Mouse (Mus musculus) lung, adult 2 months (tissue): ENCODE data around the gene Slc2a3. TPM values are rescaled to one million over a fixed set of nuclear protein-coding genes. Genes with fewer than 3 reads are reported as not detected.

Source experiments
- DNase-seq: peaks from one replicate; pipeline ENCODE4 v3.0.0; 2022
- H3K4me1 ChIP-seq: fragments of 200-500 bp; 2 replicates; pipeline ENCODE4 v1.6.1; 2011; ENCODE audit warnings: low read length; ENCODE audit not compliant: control insufficient read depth, insufficient read depth
- H3K4me3 ChIP-seq: fragments of 200-500 bp; replicated peaks from 2 replicates; pipeline ENCODE3; 2011; ENCODE audit warnings: low read depth, mild to moderate bottlenecking, control low read depth, low read length; ENCODE audit errors: extremely low read depth
- CTCF ChIP-seq: fragments of 200-500 bp; IDR thresholded peaks from 2 replicates; pipeline ENCODE4 v1.5.1; 2011; ENCODE audit warnings: mild to moderate bottlenecking, low read length, control low read depth; ENCODE audit not compliant: insufficient read depth
- POLR2A ChIP-seq: fragments of 200-500 bp; IDR thresholded peaks from 2 replicates; pipeline ENCODE4 v1.6.1; 2011; ENCODE audit warnings: low read depth, mild to moderate bottlenecking, control low read depth, low read length, borderline replicate concordance; ENCODE audit errors: extremely low read depth
- WGBS: fragments of 180-500 bp; shearing (Covaris S2); methylation state at CpG from one replicate; pipeline ENCODE4 v1.1.7; 2018; 5-methylcytosine and 5-hydroxymethylcytosine counted together
- polyA plus RNA-seq: library from polyadenylated mRNA; depleted of rRNA; stranded (reverse); fragments of >200 nt; gene quantifications from 2 replicates; pipeline ENCODE4 v1.2.3, GENCODE M21; 2012

The Slc2a3 gene
- polyA plus RNA-seq, 1 experiment, result 7.4 TPM

DNA sequence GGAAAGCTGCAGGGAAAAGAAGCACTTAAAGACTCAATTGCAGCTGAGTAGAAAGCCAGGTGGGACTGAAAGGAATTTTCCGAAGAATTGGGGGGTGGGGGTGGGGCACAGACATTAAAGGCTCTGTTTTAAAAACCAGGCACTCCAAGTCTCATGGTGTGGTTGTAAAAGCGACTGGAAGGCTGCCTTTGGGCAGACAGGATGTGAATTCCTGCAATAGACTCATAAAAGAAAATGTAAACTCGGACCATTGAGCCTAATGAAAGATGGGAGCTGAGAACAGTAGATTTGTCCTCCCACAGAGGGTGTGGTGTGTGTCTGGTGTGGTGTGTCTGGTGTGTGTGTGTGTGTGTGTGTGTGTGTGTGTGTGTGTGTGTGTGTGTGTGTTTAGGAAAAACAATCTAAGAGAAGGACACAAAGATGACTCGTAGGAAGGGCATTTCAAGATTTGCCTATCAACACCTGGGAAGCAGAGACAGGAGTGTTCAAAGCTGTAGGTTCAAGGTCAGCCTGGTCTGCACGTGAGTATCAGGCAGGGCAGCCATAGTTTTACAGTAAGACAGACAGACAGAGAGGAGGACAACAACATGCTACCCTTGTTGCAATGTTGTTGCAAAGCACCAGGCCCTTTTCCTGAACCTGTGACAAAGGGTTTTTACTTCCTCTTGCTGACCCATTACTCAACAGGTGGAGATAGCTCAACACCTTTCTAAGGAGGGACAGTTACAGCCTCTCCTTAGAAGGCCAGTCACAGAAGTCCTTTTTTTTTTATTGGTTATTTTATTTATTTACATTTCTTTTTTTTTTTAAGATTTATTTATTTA lies 35.1 kb downstream of the Slc2a3 start:
- TF ChIP-seq POLR2A (no peak), CTCF (no peak)
- WGBS, result 34% methylated on average over 5 of the region's 5 CpGs
- DNase-seq, result no peak
- Histone ChIP-seq H3K4me1 (peaks cover 4% of the 10 kb centered on the region; the same call in 1 of the 2 replicates), H3K4me3 (no peak overlapping the region)

DNA sequence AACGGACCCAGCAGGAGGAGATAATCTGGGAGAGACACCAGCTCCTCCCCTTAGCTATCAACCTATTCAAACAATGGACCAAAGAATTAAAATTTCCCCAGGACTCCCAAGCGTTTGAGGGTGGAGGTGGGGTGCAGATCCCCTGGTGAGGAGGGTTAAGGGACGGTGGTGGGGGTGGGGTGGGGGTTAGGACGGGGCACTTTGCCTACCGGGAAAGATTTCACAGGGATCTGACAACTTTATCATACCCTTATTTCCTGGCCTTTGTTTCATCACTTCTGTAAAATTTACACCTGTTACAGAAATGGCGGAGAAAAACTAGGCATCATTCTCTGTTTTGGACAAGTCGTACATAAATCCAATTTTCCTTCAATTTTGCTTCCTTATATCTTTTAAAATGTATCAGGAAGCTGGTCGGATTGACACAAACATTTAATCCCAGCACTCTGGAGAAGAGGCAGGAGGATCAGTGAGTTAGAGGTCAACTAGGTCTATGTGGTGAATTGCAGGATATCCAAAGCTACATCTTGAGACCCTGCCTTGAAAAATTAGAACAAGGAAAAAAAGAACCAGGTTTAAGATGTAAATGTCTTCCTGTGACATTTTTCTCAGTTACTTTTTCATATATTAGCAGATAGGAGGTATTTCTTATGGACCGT lies 36.0 kb downstream of the Slc2a3 start:
- no peak for TF ChIP-seq CTCF
- Histone ChIP-seq H3K4me1 (peaks cover 4% of the 10 kb centered on the region; the same call in 1 of the 2 replicates), H3K4me3 (no peak overlapping the region)
- no peak for DNase-seq
- WGBS, result 23% methylated on average over 9 of the region's 9 CpGs

DNA sequence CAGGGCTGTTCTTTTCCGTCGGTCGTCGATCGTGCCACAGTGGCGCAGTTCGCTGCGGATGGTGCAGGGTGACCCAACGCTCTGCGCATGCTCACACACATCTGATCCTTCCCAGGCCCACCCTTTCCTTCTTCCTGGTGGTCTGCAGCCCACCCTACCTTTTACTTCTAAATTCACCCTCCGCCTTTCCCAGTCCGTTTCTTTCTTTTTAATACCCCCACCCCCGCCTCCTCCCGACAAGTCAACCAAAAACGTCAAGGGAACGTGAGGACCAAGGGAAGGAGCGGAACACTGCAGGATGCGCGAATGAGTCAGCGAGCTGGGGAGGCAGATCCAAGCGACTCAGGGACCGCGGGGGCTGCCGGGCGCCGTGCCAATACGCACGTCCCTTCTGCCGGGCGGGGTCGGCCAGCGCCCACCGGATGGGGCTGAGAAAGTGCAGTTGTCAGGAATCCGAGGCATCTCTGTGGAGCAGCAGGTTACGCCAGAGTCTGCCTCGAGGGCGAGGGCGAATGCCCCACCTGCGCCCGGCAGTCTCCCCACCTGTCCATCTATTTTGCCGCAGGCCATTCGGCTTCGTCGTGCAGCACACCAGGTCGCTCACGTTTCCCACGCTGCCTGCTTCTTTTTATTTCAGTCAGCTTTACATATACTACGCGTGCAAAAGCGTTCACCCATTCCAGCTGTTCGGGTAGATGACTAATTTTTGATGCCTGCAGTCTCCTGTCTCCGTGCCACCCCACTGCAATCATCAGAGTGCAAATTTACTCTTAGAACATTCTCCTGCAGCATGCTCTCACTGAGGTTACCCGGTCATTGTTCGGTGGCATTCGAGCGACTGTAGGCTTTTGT lies 36.8 kb downstream of the Slc2a3 start:
- WGBS, result 2% methylated on average over 56 of the region's 56 CpGs
- DNase-seq, result no peak
- Histone ChIP-seq H3K4me3 (peak overlapping the region; percentile 51), H3K4me1 (peaks cover 4% of the 10 kb centered on the region; the same call in 1 of the 2 replicates)
- TF ChIP-seq POLR2A (no peak), CTCF (no peak)

DNA sequence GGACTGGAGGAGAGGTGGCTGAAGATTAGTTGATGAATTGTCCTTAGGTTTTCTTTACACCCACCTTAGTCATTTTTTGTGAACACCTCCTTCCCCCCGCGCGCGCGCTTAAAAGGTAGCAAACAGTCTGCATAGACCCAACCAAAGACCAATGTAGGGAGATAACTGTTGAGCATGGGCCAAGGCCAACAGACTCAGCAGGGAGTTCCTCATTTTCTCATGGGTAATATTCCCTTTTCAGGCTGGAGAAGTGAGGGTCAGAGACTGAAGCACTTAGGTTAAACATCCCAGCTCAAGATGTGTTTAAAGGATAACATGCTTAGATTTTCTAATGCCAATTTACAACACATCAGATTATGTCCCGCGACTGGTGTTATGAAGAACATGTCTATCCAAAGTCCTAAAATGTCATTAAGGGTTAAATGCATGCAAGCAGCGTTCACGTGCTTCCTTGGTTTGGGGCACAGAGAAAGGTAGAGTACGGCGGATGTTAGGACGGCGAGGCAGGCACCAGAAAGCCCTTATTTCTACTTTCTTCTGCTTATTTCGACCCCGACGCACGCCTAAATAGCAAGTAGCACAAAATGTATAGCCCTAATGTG lies 37.5 kb downstream of the Slc2a3 start:
- H3K4me3 ChIP-seq, result peak overlapping the region; percentile 51
- no peak for DNase-seq
- peaks cover 4% of the 10 kb centered on the region; the same call in 1 of the 2 replicates for H3K4me1 ChIP-seq
- 40% methylated on average over 17 of the region's 17 CpGs for WGBS
- TF ChIP-seq CTCF, result no peak
- no peak for TF ChIP-seq POLR2A

DNA sequence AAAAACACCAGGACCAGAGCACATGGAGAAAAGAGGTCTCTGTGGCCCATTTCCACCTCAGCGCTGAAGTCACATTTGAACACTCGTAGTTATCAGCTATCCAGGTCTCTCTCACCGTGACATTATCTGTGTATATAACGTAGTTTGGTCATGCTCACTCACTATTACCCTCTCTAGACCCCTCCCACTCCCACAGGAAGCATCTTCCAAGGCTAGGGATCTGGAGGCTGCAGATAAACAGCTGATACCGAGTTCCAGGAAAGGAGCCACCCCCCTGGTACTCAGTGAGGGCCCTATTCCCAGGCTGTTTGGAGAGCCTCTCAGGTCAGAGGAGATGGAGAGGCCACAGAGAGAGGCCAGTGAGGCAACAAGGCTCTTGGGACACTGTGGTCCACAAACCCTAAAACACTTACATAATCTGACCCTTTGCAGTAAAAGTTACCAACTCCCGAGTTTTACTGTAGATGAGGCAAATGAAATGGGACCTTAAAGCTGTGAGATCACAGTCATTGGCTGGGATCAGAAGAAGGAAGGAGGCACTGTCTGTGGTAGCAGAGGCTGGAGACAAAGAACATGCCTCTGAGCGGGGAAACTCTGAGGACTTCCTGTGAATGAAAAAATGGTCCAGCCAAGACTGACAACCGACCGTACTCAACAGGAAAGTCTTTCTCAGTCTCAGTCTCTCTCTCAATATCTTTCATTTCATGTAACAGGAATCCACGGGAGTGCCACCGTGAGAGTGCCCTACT lies 38.3 kb downstream of the Slc2a3 start:
- TF ChIP-seq CTCF (no peak), POLR2A (no peak)
- H3K4me1 ChIP-seq, result peaks cover 4% of the 10 kb centered on the region; the same call in 1 of the 2 replicates
- DNase-seq, result no peak
- 50% methylated on average over 11 of the region's 11 CpGs for WGBS
- H3K4me3 ChIP-seq, result no peak overlapping the region

DNA sequence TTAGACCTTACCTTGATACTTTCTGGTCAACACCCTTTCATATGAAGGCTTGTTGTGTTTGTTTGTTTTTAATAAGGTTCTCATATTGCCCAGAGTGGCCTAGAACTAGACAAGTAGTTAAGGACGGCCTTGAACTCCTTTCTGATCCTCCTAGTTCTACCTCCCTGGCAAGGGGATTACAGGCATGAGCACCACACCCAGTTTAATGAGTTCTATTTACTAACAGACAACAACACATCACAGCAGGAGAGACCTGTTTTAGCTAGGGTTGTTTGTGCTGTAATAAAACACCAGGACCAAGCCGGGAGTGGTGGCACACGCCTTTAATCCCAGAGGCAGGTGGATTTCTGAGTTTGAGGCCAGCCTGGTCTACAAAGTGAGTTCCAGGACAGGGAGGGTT lies 39.0 kb downstream of the Slc2a3 start:
- no peak for TF ChIP-seq CTCF
- no peak for TF ChIP-seq POLR2A
- WGBS, result 91% methylated on average over 3 of the region's 3 CpGs
- DNase-seq, result no peak

DNA sequence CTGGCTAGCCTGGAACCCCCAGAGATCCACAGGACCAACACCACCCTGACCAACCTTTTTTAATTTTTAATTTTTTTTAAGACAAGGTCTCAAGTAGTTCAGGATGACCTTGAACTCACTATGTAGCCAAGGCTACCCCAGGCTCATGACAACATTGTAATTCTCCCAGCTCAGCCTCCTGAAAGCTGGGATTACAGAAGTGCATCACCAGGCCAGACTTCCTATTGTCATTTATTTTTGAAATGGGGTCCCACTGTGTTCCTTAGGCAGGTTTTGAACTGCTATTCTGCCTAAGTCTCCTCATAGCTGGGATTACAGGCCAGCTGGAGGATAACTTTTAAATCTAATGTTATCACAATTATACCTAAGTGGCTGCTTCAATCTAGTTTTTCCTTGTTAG lies 39.5 kb downstream of the Slc2a3 start:
- no peak for DNase-seq
- Histone ChIP-seq H3K4me3 (no peak overlapping the region), H3K4me1 (peaks cover 4% of the 10 kb centered on the region; the same call in 1 of the 2 replicates)
- TF ChIP-seq CTCF (no peak), POLR2A (no peak)

More for the DNA sequence above, 39.0 kb downstream of the Slc2a3 start:
- Histone ChIP-seq H3K4me3 (no peak overlapping the region), H3K4me1 (peaks cover 4% of the 10 kb centered on the region; the same call in 1 of the 2 replicates)

DNA sequence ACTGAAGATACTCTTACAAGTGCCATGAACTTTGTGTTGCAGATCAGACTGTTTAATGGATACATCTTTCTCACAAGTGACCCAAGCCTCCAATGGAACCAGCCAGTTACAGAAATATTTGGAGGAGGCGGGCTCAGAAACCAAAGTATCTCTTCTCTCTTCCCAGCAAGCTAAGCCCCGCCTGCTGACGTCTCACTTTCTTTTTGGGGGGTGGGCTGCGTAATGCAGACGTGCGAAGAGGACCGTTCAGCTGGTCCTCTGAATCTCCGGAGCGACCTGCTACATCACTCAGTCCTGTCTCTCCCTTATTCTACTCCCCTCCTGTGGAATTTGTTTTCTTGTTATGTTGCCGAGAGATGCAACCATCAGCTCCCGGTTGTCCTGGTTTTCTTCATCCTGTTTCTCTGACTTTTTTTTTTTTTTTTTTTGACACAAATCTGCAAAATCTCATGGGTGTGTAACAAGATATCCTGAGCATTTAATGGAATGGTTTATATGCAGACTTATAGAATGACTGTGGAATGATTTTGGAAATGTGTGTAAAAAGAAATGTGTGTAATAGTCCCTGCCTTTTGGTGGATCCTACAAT lies 40.3 kb downstream of the Slc2a3 start:
- WGBS, result 6% methylated on average over 11 of the region's 11 CpGs
- peak overlapping the region; percentile 61 for H3K4me3 ChIP-seq
- peaks cover 4% of the 10 kb centered on the region; the same call in 1 of the 2 replicates for H3K4me1 ChIP-seq
- no peak for DNase-seq
- TF ChIP-seq POLR2A (no peak), CTCF (no peak)

DNA sequence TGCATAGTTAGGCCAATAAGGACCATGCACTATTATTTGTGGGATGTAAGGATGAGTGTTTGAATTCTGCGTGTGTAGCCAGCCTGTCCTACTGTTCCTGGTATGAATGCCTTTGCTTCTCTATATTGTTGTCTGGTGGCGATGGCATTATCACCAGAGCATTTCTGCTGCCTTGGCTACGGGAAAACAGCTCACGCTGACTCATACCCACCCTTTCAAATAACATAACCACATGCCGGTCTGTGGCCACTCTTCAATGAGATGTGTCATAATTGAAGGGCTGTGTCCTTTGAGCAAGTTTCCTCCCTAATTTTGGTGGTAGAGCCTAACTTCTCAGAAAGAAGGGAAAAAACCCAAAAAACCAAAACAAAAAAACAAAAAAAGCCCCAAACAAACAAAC lies 42.7 kb downstream of the Slc2a3 start:
- 73% methylated on average over 5 of the region's 5 CpGs for WGBS
- no peak overlapping the region for H3K4me3 ChIP-seq
- TF ChIP-seq POLR2A (no peak), CTCF (no peak)
- no peak for DNase-seq
- no peaks in the 10 kb centered on the region for H3K4me1 ChIP-seq
